Mouse (Mus musculus) liver, adult 2 months (tissue): ENCODE results near the gene Rhbg.

ENCODE experiments used
- CTCF ChIP-seq: fragments of 200-500 bp; IDR thresholded peaks from 2 replicates; pipeline ENCODE4 v1.5.1; 2011; ENCODE audit warnings: low read depth, low read length, control low read depth
- POLR2A ChIP-seq: fragments of 200-500 bp; IDR thresholded peaks from 2 replicates; pipeline ENCODE4 v1.6.1; 2011; ENCODE audit warnings: low read length, control low read depth; ENCODE audit not compliant: insufficient read depth; ENCODE audit errors: extremely low read depth

DNA sequence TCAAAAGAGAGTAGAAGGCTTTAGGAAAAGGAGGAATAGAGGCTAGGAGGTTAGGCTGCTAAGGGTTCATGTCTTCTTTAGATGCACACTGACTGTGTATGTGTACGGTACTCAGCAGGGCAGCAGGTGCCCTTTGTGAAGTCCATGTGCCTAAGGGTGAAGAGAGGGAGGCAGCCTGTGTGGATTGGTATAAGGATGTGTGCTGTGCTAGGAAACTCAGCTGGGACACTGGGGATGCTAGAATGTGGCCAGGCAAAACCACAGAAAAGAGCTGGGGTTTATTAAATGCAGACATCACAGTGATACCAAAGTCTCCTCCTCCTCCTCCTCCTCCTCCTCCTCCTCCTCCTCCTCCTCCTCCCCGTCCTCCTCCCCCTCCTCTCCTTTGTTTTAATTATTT is 36.8 kb downstream of the Rhbg start:
- no peak for TF ChIP-seq CTCF
- no peak for TF ChIP-seq POLR2A
